Mouse (Mus musculus) adrenal gland, adult 2 months (tissue): ENCODE measurements around the gene Rhcg. TPM values are rescaled to one million over a fixed set of nuclear protein-coding genes. Genes with fewer than 3 reads are reported as not detected.

ENCODE experiments used
- DNase-seq: peaks from one replicate; pipeline ENCODE4 v3.0.0; 2021
- polyA plus RNA-seq: library from polyadenylated mRNA; depleted of rRNA; stranded (reverse); fragments of >200 nt; gene quantifications from 2 replicates; pipeline ENCODE4 v1.2.3, GENCODE M21; 2012
- total RNA-seq, 2 experiments: library from RNA; stranded (reverse); gene quantifications; 2 replicates each; pipeline ENCODE4 v1.2.3; 2021

Gene Rhcg
- total and polyA plus RNA-seq, 3 experiments = 0.67 to 44.4 (median 25.7) TPM

- DNase-seq = no peak
Measured at GRCm38 (mm10) chr7:79602006-79602405, 15.5 kb downstream of the Rhcg start.

DNA sequence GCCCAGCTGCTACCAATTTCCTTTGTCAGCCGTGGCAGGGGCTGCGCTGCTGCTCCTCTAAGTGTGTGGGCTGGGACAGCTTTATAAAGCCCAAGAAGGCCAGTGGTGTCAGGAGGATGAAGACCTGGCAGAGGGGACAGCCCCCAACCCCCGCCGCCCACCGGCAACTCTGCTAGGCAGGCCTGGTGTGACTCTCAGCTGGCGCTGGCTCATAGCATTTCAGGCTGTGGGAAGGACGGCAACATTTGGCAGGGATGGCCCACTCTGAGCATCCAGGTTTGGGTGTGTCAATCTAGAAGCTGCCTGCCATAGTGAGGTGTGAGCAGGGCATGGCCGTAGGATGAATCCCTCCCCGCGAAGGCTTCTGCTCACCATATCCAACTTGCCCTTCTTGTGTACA lies 17.3 kb downstream of the Rhcg start:
- no peak for DNase-seq

- DNase-seq = peak; percentile 65
Measured at GRCm38 (mm10) chr7:79594854-79595253, 22.6 kb downstream of the Rhcg start.

- DNase-seq = peak; percentile 40
Measured at GRCm38 (mm10) chr7:79591812-79592731, 25.4 kb downstream of the Rhcg start.

- DNase-seq = no peak
Measured at GRCm38 (mm10) chr7:79590560-79591110, 26.8 kb downstream of the Rhcg start.

- DNase-seq = no peak
Measured at GRCm38 (mm10) chr7:79589763-79590559, 27.5 kb downstream of the Rhcg start.

- DNase-seq = no peak
Measured at GRCm38 (mm10) chr7:79588284-79588683, 29.2 kb downstream of the Rhcg start.

DNA sequence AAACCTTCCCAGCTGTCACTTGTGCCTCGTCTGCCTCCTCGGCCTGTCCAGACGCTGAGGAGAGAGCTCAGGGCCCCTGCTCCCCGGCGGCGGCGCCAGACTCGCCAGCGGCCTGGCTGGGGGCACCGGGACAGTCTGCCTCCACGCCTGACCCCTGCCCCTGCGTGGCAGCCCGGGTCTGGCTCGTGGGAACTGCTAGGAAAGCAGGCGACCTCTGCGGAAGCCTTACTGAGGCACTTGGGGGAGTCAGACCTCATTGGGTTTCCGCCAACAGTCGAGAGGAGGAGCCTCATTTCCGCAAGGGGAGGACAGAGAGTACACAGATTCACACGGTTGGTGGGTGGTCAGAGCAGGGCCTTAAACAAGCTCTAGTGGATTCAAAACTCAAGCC lies 38.6 kb downstream of the Rhcg start:
- DNase-seq = no peak

DNA sequence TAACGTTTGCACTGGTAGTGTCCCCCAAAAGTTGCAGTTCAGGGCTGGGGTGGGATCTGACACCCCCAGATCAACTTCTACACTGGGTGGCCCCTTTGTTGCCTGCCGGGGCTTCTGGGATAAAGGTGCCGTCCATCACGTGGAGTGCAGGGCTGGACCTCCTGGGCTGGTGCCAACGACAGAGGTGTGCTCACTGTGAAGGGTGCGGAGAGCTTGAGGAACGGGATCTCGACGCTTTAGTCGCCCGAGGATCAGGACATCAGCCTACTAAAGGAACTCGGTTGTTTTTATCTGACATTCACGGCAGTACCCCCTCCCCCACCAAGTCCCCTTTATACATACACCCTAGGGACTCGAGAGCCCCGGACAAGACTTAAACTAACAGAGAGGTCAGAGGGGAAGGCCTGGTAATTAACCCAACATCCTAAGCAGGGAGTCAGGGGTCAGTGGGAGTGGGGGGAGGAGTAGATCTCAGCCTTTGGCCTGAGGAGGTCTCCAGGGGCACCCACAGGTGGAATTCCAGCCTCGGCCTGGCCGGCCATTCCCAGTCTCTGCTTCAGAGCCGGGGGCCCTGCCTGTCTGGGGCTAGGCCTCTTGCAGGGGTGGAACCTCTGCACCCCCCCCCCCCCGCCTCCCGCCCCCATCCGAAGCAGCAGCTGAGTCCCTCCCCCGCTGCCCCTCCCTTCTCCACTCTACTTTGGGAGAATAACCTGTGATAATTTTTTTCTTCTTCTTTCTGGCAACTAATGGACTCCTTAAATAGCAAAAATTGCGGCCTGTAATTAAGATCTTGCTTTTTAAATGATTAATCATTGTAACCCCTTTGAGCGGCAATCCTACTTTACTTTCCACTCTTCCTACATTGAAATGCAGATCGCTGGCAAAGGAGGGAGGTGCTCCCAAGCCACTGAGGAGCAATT lies 39.3 kb downstream of the Rhcg start:
- no peak for DNase-seq

GRCm38 (mm10) chr7:79577096-79577874 lies 40.2 kb downstream of the Rhcg start:
- no peak for DNase-seq

DNA sequence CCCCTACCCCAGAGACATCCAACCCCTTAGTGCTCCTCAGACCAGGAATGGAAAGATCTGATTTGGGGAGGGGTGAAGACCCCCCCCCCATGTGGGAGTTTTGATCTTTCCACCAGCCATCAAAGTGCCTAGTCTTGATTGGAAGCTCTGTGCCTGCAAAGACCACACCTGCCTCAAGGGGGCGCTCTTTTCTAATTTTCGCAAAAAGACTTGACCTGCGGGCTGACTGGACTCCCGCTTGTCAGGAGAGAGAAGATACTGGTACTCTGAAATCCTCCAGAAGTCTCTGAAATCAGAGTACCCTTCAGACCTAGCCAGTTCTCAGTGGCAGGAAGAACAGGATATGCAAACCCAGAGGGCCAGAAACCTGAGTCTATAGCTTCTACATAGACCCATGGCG lies 40.8 kb downstream of the Rhcg start:
- peak; percentile 31 for DNase-seq

- DNase-seq = no peak
Measured at GRCm38 (mm10) chr7:79572191-79572818, 45.2 kb downstream of the Rhcg start.

- peak; percentile 31 for DNase-seq
Measured at GRCm38 (mm10) chr7:79568937-79569535, 48.4 kb downstream of the Rhcg start.

DNA sequence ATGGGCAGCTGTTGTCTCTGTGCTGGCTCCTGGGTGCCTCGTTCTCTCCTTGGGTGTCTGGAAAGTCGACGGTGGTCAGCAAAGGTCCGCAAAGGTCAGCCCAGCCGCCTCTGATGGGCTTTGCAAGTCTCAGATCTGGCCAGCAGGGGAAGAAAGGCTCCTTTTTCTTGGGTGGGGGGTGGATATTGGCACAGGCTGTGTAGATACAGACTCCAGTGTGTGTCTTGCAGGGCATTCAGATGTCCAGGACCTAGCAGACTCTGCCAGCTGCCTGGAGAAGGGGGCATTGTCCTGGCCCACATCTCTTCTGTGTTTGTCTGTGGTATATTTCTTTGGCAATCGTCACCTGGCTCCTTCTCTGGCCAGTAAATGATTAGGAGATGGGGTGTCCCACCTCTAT lies 49.2 kb downstream of the Rhcg start:
- DNase-seq = no peak

DNA sequence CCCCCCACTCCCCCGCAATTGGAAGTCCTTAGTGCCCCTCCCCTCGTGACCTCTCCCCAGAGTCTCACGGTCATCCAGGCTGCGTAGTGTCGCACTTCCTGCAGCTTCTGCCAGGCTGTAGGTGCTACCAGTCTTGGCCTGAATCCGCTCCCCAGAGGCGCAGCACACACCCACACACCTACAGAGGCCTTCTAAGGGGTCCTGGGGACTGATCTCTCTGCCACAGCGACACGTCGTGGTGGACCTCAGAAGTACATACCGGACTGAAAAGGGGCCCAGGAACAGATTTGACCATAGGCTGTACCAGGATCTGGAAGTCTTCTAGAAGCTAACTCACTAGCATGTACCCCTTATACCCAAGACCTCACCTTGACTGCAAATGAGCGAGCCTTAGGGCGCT lies 53.8 kb downstream of the Rhcg start:
- DNase-seq = no peak

DNA sequence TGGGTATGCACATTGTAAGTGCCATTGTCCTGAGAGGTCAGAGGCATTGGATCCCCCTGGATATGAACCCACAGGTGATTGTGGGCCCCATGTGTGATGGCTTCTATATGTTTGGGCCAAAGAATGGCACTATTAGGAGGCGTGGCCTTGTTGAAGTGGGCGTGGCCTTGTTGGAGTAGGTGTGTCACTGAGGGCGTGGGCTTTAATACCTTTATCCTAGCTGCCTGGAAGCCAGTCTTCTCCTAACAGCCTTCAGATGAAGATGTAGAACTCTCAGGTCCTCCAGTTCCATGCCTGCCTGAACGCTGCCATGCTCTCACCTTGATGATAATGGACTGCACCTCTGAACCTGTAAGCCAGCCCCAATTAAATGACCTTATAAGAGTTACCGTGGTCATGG lies 55.1 kb downstream of the Rhcg start:
- no peak for DNase-seq

DNA sequence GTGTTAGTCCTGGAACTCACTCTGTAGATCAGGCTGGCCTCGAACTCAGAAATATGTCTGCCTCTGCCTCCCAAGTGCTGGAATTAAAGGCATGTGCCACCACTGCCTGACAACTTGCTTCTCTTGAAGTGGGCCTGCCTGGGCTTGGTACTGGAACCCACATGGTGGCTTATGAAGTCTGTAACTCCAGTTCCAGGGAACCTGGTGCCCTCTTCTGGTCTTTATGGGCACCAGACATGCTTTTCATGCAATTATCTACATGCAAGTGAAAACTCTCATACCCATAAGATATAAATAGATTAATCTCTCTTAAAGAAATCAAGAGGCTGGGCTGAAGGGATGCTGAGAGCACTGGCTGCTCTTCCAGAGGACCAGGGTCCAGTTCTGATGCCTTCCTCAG lies 58.8 kb downstream of the Rhcg start:
- DNase-seq = no peak

GRCm38 (mm10) chr7:79557728-79558221 lies 59.7 kb downstream of the Rhcg start:
- no peak for DNase-seq

- peak; percentile 27 for DNase-seq
Measured at GRCm38 (mm10) chr7:79555368-79556034, 62.0 kb downstream of the Rhcg start.
